Mouse (Mus musculus) layer of hippocampus, adult 2 months (tissue): ENCODE results near the gene Dkc1. TPM values are rescaled to one million over a fixed set of nuclear protein-coding genes. Genes with fewer than 3 reads are reported as not detected.

Source experiments
- DNase-seq, 2 experiments: peaks; one replicate each; pipeline ENCODE4 v3.0.0; 2022; ENCODE audit warnings: low spot score in 2 of 2
- H3K27ac ChIP-seq: fragments of 200-600 bp; 2 replicates; pipeline ENCODE4 v1.8.1; 2022
- H3K4me3 ChIP-seq: fragments of 200-600 bp; 2 replicates; pipeline ENCODE4 v1.8.1; 2022; ENCODE audit warnings: mild to moderate bottlenecking
- CTCF ChIP-seq: fragments of 200-600 bp; conservative IDR thresholded peaks from 2 replicates; pipeline ENCODE4 v1.8.1; 2022; ENCODE audit warnings: antibody characterized with exemption, mild to moderate bottlenecking, moderate library complexity
- long read RNA-seq, 2 experiments: library from polyadenylated mRNA; stranded (forward); transcript quantifications; one replicate each; pipeline ENCODE4 v2.0.0; 2021; ENCODE audit warnings: borderline mapping rate in 2 of 2
- total RNA-seq, 2 experiments: library from RNA; stranded (reverse); gene quantifications; 2 replicates each; pipeline ENCODE4 v1.2.3; 2021

The Dkc1 gene
- 10 to 100 TPM; 28.9 to 35.4 TPM for total RNA-seq
- long read RNA-seq, experiment 1, transcript Dkc1-201 (15 exons, 2,804 nt), result major isoform, 16 of 31 reads
- long read RNA-seq, experiment 1, partial matches to known transcripts, result 7 of 31 reads
- long read RNA-seq, experiment 1, other reads (novel, unspliced or antisense), result 8 of 31 reads
- long read RNA-seq, experiment 2, transcript Dkc1-201 (15 exons, 2,804 nt), result major isoform, 13 of 27 reads
- long read RNA-seq, experiment 2, partial matches to known transcripts, result 3 of 27 reads
- long read RNA-seq, experiment 2, other reads (novel, unspliced or antisense), result 11 of 27 reads

- Histone ChIP-seq H3K4me3 (peak within 1 kb of the TSS; percentile 74), H3K27ac (peak within 1 kb of the TSS; percentile 80)
- no peak for TF ChIP-seq CTCF
- peak; percentile 88 to 91 for DNase-seq
Observed at GRCm38 (mm10) chrX:75095369-75096162, at the start of gene Dkc1. Dkc1 (plus strand) TSS chrX:75095854.

- DNase-seq, result no peak
- Histone ChIP-seq H3K4me3 (no peak overlapping the region), H3K27ac (no peak overlapping the region)
- no peak for TF ChIP-seq CTCF
Observed at GRCm38 (mm10) chrX:75045931-75046330, 49.7 kb upstream of the Dkc1 start.

- DNase-seq, result peak in 1 of 2 experiments; percentile 10
Observed at GRCm38 (mm10) chrX:75046921-75047635, 48.6 kb upstream of the Dkc1 start.

GRCm38 (mm10) chrX:75056120-75056775 lies 39.4 kb upstream of the Dkc1 start:
- H3K4me3 ChIP-seq, result no peak overlapping the region
- TF ChIP-seq CTCF, result no peak
- DNase-seq, result no peak
- H3K27ac ChIP-seq, result no peak overlapping the region

More at GRCm38 (mm10) chrX:75046921-75047635, 48.6 kb upstream of the Dkc1 start:
- Histone ChIP-seq H3K27ac (peak overlapping the region; percentile 28; the same call in 1 of the 2 replicates), H3K4me3 (no peak overlapping the region)
- no peak for TF ChIP-seq CTCF

- DNase-seq, result no peak
- Histone ChIP-seq H3K27ac (no peak overlapping the region), H3K4me3 (no peak overlapping the region)
- TF ChIP-seq CTCF, result no peak; the same call in 1 of the 2 replicates
Observed at GRCm38 (mm10) chrX:75082351-75082750, 13.3 kb upstream of the Dkc1 start.

- DNase-seq, result no peak
- Histone ChIP-seq H3K27ac (peak overlapping the region; percentile 65), H3K4me3 (peak overlapping the region; percentile 63)
- TF ChIP-seq CTCF, result no peak
Observed at GRCm38 (mm10) chrX:75083982-75084773, 11.5 kb upstream of the Dkc1 start.

- no peak for TF ChIP-seq CTCF
- peak within 1 kb of the TSS; percentile 63 for H3K4me3 ChIP-seq
- peak within 1 kb of the TSS; percentile 65 for H3K27ac ChIP-seq
- DNase-seq, result peak; percentile 13 to 19
Observed at GRCm38 (mm10) chrX:75084774-75085508, 10.7 kb upstream of the Dkc1 start, which contains the start of gene Gab3. Gab3 (minus strand) TSS chrX:75085458.

GRCm38 (mm10) chrX:75085654-75086053 lies 10.0 kb upstream of the Dkc1 start:
- TF ChIP-seq CTCF, result peak; percentile 50
- H3K4me3 ChIP-seq, result no peak overlapping the region
- DNase-seq, result no peak
- H3K27ac ChIP-seq, result no peak overlapping the region

- peak overlapping the region; percentile 80 for H3K27ac ChIP-seq
Observed at GRCm38 (mm10) chrX:75096163-75096770, 613 bp downstream of the Dkc1 start.

GRCm38 (mm10) chrX:75098799-75099198 lies 3.1 kb downstream of the Dkc1 start:
- Histone ChIP-seq H3K27ac (no peak overlapping the region), H3K4me3 (no peak overlapping the region)
- no peak for DNase-seq
- no peak for TF ChIP-seq CTCF

More at GRCm38 (mm10) chrX:75096163-75096770, 613 bp downstream of the Dkc1 start:
- H3K4me3 ChIP-seq, result peak overlapping the region; percentile 74
- no peak for DNase-seq
- no peak for TF ChIP-seq CTCF

GRCm38 (mm10) chrX:75102293-75102692 lies 6.6 kb downstream of the Dkc1 start:
- no peak for DNase-seq
- Histone ChIP-seq H3K27ac (no peak overlapping the region), H3K4me3 (no peak overlapping the region)
- TF ChIP-seq CTCF, result no peak
